Mouse (Mus musculus) liver, embryonic 15.5 days (tissue): ENCODE results near the gene Rpl9. TPM values are rescaled to one million over a fixed set of nuclear protein-coding genes. Genes with fewer than 3 reads are reported as not detected.

Experiments
- ATAC-seq: fragments of 200-750 bp; cut with Nextera tagmentation; 2 replicates; pipeline ENCODE4 v1.8.0; 2017; ENCODE audit warnings: moderate number of reproducible peaks, mild to moderate bottlenecking, moderate library complexity; ENCODE audit not compliant: insufficient read depth
- H3K27ac ChIP-seq: fragments of 300-500 bp; sonication (generic); replicated peaks from 2 replicates; pipeline ENCODE4 v1.5.1; 2015; ENCODE audit warnings: mild to moderate bottlenecking, inconsistent platforms
- H3K27me3 ChIP-seq: fragments of 300-500 bp; sonication (generic); 2 replicates; pipeline ENCODE4 v1.6.1; 2015; ENCODE audit warnings: mild to moderate bottlenecking, inconsistent platforms
- H3K36me3 ChIP-seq: fragments of 300-500 bp; sonication (generic); replicated peaks from 2 replicates; pipeline ENCODE4 v1.6.1; 2015; ENCODE audit warnings: moderate library complexity, mild to moderate bottlenecking, inconsistent platforms
- H3K4me1 ChIP-seq: fragments of 300-500 bp; sonication (generic); replicated peaks from 2 replicates; pipeline ENCODE4 v1.6.1; 2015; ENCODE audit warnings: inconsistent platforms
- H3K4me2 ChIP-seq: fragments of 300-500 bp; sonication (generic); 2 replicates; pipeline ENCODE4 v1.6.1; 2015; ENCODE audit warnings: moderate library complexity, mild to moderate bottlenecking, inconsistent platforms
- H3K4me3 ChIP-seq: fragments of 300-500 bp; sonication (generic); replicated peaks from 2 replicates; pipeline ENCODE4 v1.5.1; 2015; ENCODE audit warnings: mild to moderate bottlenecking, inconsistent platforms
- H3K9ac ChIP-seq: fragments of 300-500 bp; sonication (generic); 2 replicates; pipeline ENCODE4 v1.6.1; 2015; ENCODE audit warnings: moderate library complexity, mild to moderate bottlenecking, inconsistent platforms
- H3K9me3 ChIP-seq: fragments of 300-500 bp; sonication (generic); replicated peaks from 2 replicates; pipeline ENCODE4 v1.6.1; 2016; ENCODE audit warnings: inconsistent platforms
- WGBS: fragments of 180-500 bp; shearing (Covaris S2); methylation state at CpG from one replicate; pipeline ENCODE4 v1.1.7; 2015; ENCODE audit warnings: mixed read lengths; ENCODE audit not compliant: insufficient replicate concordance; 5-methylcytosine and 5-hydroxymethylcytosine counted together
- polyA plus RNA-seq: library from polyadenylated mRNA; unstranded; fragments of >200 nt; fragmentation: Nextera tagmentation; extraction: Ambion mirVana; gene quantifications from 2 replicates; pipeline ENCODE4 v1.2.1, GENCODE M21; 2015

The Rpl9 gene
- polyA plus RNA-seq, result 510 and 530 TPM in 2 replicates

DNA sequence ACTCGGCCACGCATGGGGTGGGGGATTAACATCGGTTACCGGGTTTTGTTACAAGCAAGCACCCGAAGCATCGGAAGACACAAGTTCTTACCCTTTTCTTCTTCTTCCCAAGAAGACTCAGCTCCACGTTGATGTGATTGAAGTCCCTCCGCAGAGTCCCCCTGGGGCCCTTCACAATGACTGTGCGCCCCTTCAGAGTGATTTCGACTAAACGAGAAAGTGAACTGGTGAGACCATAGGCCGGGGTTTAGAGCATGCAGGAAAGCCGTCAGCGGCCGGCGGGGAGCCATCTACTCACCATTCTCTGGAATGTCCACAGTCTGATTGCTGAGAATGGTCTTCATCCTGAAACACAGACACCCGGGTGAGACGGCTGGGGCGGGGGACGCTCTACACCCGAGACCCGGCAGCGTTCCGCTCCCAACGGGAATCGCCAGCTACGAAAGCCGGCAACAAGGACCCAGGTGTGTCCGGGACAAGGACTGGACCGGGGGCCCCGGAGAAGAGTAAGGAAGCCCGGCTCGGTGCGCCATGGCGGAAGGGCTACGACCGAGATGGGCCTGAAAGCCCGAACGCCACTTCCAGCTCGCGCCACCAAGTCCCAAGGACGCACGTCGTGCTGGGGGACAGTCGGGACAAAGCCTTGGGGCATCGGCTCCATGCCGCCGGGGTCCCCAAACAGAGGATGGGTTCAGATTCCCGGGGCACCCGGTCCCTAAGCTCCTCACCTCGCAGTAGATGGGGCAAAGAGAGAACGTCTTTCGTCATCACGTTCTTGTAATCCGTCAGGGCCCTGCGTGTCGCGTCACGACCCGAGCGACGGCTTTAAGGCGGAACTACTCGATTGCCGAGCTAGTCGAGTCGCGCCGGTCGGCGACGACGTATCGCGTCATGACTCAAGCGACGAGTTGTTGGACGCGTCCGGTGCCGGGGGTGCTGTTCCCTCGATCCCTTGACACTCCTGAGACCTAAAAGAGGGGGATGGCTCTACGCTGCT lies at the start of gene Rpl9, which contains the start of gene Lias:
Gene Rpl9, minus strand, starts transcription at position 797 of the 997 bp plus-strand sequence.
Gene Lias, plus strand, starts transcription at position 850 of the 997 bp plus-strand sequence.
- H3K4me1 ChIP-seq, result peaks cover 30% of the 10 kb centered on the region
- H3K9me3 ChIP-seq, result no peaks in the 10 kb centered on the region
- peak within 1 kb of the TSS; percentile 95 for H3K9ac ChIP-seq
- no peaks in the 10 kb centered on the region for H3K27me3 ChIP-seq
- H3K27ac ChIP-seq, result peak within 1 kb of the TSS; percentile 77
- under 1% methylated on average over 83 of the region's 83 CpGs for WGBS
- ATAC-seq, result peak; percentile 94
- H3K4me2 ChIP-seq, result peak within 1 kb of the TSS; percentile 80
- peaks cover 53% of the 10 kb centered on the region for H3K36me3 ChIP-seq
- H3K4me3 ChIP-seq, result peak within 1 kb of the TSS; percentile 94

DNA sequence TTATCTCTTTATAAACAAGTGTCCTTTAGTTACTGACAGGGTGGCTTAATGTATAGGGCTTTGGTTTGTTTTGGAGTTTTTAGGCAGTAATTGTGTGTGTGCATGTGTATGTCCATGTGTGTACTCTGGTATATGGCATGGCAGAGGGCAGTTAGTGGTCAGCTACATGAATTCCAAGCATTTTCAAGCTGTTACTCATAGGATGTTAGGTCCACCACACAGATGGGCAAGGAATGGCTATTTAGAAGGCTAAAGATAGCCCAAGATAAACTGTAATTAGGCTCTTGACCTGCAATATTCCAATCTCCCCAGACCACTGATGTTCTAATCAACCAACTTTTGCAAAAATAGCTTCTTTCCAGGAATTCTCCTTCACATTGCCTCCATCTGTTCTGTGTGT lies 46.8 kb upstream of the Rpl9 start:
- ATAC-seq, result no peak
- no peak overlapping the region for H3K4me2 ChIP-seq
- no peak overlapping the region for H3K9ac ChIP-seq
- H3K9me3 ChIP-seq, result no peaks in the 10 kb centered on the region
- H3K4me3 ChIP-seq, result no peak overlapping the region
- peaks cover 24% of the 10 kb centered on the region for H3K4me1 ChIP-seq
- peaks cover 4% of the 10 kb centered on the region; the same call in 1 of the 2 replicates for H3K27me3 ChIP-seq
- no peak overlapping the region for H3K27ac ChIP-seq
- no peaks in the 10 kb centered on the region for H3K36me3 ChIP-seq

GRCm38 (mm10) chr5:65435806-65436561 lies 44.7 kb upstream of the Rpl9 start, which contains the start of gene Ugdh:
TSS of gene Ugdh (minus strand) at chr5:65435949.
- no peaks in the 10 kb centered on the region for H3K9me3 ChIP-seq
- peaks cover 24% of the 10 kb centered on the region for H3K4me1 ChIP-seq
- H3K36me3 ChIP-seq, result no peaks in the 10 kb centered on the region
- WGBS, result under 1% methylated on average over 51 of the region's 51 CpGs
- ATAC-seq, result peak; percentile 97
- peaks cover 4% of the 10 kb centered on the region; the same call in 1 of the 2 replicates for H3K27me3 ChIP-seq
- peak within 1 kb of the TSS; percentile 95 for H3K4me2 ChIP-seq
- peak within 1 kb of the TSS; percentile 66 for H3K9ac ChIP-seq
- peak within 1 kb of the TSS; percentile 74 for H3K4me3 ChIP-seq
- peak within 1 kb of the TSS; percentile 78 for H3K27ac ChIP-seq

- Histone ChIP-seq H3K9ac (peak overlapping the region; percentile 66), H3K9me3 (no peaks in the 10 kb centered on the region), H3K27ac (peak overlapping the region; percentile 60), H3K27me3 (peaks cover 4% of the 10 kb centered on the region; the same call in 1 of the 2 replicates), H3K4me2 (peak overlapping the region; percentile 95), H3K36me3 (no peaks in the 10 kb centered on the region), H3K4me3 (peak overlapping the region; percentile 74), H3K4me1 (peaks cover 24% of the 10 kb centered on the region)
- WGBS, result 0% methylated on average over 42 of the region's 47 CpGs
- ATAC-seq, result no peak
Measured at GRCm38 (mm10) chr5:65435363-65435805, 44.1 kb upstream of the Rpl9 start.

DNA sequence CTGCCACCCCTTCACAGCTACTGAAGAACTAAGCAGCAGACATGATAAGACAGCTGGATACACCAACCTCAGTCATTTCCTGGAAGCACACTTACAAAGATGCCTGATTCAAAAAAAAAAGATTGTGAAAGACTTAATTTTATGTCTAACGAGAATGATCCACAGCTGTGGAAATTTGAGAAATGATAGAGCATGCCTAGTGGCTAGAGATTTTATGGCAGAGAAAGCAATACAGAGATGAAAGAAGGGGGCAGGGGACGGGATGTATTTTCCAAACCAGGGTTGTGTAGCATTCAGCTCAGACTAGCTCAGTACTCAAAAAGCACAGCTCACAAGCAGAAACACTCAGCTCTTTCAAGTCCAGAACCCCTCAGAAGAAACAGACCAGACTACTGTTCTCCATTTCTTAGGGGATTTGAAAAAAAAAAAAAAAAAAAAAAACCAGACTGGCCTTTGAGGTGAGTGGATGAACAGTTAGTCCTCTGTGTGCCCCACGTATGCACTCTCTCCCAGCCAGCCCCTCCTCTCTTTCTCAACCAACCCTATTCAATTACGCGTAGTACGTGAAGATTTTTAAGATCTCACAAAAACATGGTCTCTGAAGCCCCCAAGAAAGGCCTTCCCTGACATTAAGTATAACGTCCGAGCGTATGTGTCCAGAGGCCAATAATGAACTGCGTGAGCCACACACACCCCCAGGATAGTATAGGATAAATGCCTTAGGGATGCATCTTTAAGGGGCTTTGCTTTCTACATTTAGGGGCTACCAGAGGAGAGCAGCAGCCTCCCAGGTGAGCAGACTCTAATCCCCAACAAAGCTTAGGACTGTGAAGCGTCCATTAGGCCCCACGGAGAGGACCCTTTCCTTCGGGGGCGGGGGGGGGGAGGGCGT lies 43.5 kb upstream of the Rpl9 start:
- no peak for ATAC-seq
- Histone ChIP-seq H3K36me3 (no peaks in the 10 kb centered on the region), H3K27ac (0 out of 2 replicates have a peak overlapping the region, but pooled peaks have one; percentile 60), H3K27me3 (peaks cover 4% of the 10 kb centered on the region; the same call in 1 of the 2 replicates), H3K4me1 (peaks cover 24% of the 10 kb centered on the region), H3K9ac (peak overlapping the region; percentile 66), H3K4me3 (peak overlapping the region; percentile 74), H3K9me3 (no peaks in the 10 kb centered on the region), H3K4me2 (peak overlapping the region; percentile 95)
- WGBS, result 19% methylated on average over 15 of the region's 15 CpGs

GRCm38 (mm10) chr5:65429441-65429840 lies 38.2 kb upstream of the Rpl9 start:
- no peak overlapping the region for H3K9ac ChIP-seq
- ATAC-seq, result no peak
- 71% methylated on average over 5 of the region's 5 CpGs for WGBS

DNA sequence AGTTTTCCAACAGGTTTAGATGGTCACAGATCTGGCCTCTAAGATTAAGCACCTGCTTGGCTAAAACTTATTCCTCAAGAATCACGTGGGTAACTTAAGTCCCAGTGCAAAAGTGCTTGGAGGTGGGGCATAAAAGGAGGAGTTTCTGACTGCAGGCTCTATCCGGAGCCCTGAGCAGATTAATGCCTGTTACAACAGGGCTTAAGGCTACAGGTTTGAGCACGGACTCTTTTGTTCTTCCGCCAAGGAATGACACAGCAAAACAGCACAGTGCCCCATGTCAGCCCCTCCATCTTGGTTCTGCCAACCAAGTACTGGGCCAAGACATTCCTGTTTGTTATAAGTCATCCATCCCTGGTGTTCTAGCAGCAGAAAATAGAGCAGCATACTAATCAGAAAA lies 37.1 kb upstream of the Rpl9 start:
- H3K4me3 ChIP-seq, result no peak overlapping the region
- no peak overlapping the region for H3K4me2 ChIP-seq
- H3K27ac ChIP-seq, result no peak overlapping the region
- H3K9ac ChIP-seq, result no peak overlapping the region
- WGBS, result 42% methylated on average over 4 of the region's 4 CpGs
- H3K9me3 ChIP-seq, result no peaks in the 10 kb centered on the region
- H3K4me1 ChIP-seq, result peaks cover 4% of the 10 kb centered on the region
- ATAC-seq, result no peak
- peaks cover 5% of the 10 kb centered on the region for H3K36me3 ChIP-seq
- no peaks in the 10 kb centered on the region for H3K27me3 ChIP-seq

More at GRCm38 (mm10) chr5:65429441-65429840, 38.2 kb upstream of the Rpl9 start:
- Histone ChIP-seq H3K4me3 (no peak overlapping the region), H3K4me2 (no peak overlapping the region), H3K27me3 (no peaks in the 10 kb centered on the region), H3K36me3 (no peaks in the 10 kb centered on the region; the same call in 1 of the 2 replicates), H3K4me1 (0 out of 2 replicates have a peak, but pooled peaks cover 3% of the 10 kb centered on the region), H3K27ac (no peak overlapping the region), H3K9me3 (no peaks in the 10 kb centered on the region)

GRCm38 (mm10) chr5:65425251-65425650 lies 34.0 kb upstream of the Rpl9 start:
- H3K4me1 ChIP-seq, result peaks cover 13% of the 10 kb centered on the region
- no peak for ATAC-seq
- peaks cover 15% of the 10 kb centered on the region for H3K36me3 ChIP-seq
- no peak overlapping the region for H3K4me2 ChIP-seq
- WGBS, result 66% methylated on average over 5 of the region's 5 CpGs
- H3K27me3 ChIP-seq, result no peaks in the 10 kb centered on the region
- H3K27ac ChIP-seq, result no peak overlapping the region
- no peak overlapping the region for H3K9ac ChIP-seq
- H3K9me3 ChIP-seq, result no peaks in the 10 kb centered on the region
- H3K4me3 ChIP-seq, result no peak overlapping the region

GRCm38 (mm10) chr5:65424215-65424614 lies 33.0 kb upstream of the Rpl9 start:
- no peak overlapping the region for H3K27ac ChIP-seq
- no peak for ATAC-seq

DNA sequence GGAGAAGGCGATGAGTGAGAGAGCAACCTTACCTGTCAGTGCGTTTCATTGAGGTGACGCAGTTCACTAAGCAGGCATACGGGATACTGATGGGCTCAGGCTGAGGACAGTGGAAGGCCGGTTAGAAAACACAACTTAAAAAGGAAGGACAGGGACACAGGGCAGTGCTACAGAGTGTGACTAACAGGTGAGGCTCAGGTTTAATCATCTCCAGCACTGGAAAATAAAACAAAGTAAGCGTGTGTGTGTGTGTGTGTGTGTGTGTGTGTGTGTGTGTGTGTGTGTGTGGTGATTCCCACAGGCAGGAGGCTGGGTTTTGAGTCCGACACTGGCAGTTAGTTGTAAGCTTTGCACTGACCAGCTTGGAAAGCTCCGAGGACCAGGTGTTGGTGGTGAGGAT lies 31.6 kb upstream of the Rpl9 start:
- 81% methylated on average over 8 of the region's 8 CpGs for WGBS
- no peak overlapping the region for H3K4me3 ChIP-seq
- peaks cover 15% of the 10 kb centered on the region for H3K36me3 ChIP-seq
- peaks cover 23% of the 10 kb centered on the region for H3K4me1 ChIP-seq
- no peak overlapping the region for H3K4me2 ChIP-seq
- ATAC-seq, result no peak
- no peaks in the 10 kb centered on the region for H3K27me3 ChIP-seq
- H3K27ac ChIP-seq, result no peak overlapping the region
- no peak overlapping the region for H3K9ac ChIP-seq
- no peaks in the 10 kb centered on the region for H3K9me3 ChIP-seq

More at GRCm38 (mm10) chr5:65424215-65424614, 33.0 kb upstream of the Rpl9 start:
- Histone ChIP-seq H3K4me1 (peaks cover 19% of the 10 kb centered on the region), H3K4me2 (no peak overlapping the region), H3K9me3 (no peaks in the 10 kb centered on the region), H3K9ac (no peak overlapping the region), H3K27me3 (no peaks in the 10 kb centered on the region), H3K36me3 (peaks cover 15% of the 10 kb centered on the region), H3K4me3 (no peak overlapping the region)
- 47% methylated on average over 6 of the region's 6 CpGs for WGBS
